Mouse (Mus musculus) myocyte (in vitro differentiated cells): ENCODE results near the gene Ephx1. TPM values are rescaled to one million over a fixed set of nuclear protein-coding genes. Genes with fewer than 3 reads are reported as not detected.
A peak's percentile ranks its signal among the peaks of the same experiment; 100 is the strongest.

Experiments used
- H3K27me3 ChIP-seq: one replicate; pipeline ENCODE4 v1.6.1; 2011; ENCODE audit not compliant: control insufficient read depth, insufficient read depth, insufficient read length
- H3K36me3 ChIP-seq: one replicate; pipeline ENCODE4 v1.6.1; 2011; ENCODE audit not compliant: control insufficient read depth, insufficient read depth
- H3K4me2 ChIP-seq: one replicate; pipeline ENCODE4 v1.6.1; 2011; ENCODE audit warnings: low read depth, control low read depth
- H3K4me3 ChIP-seq: one replicate; pipeline ENCODE4 v1.5.1; 2011; ENCODE audit warnings: mild to moderate bottlenecking, control low read depth, moderate library complexity
- H3K79me2 ChIP-seq: one replicate; pipeline ENCODE4 v1.6.1; 2011; ENCODE audit not compliant: control insufficient read depth, insufficient read depth
- H3ac ChIP-seq: one replicate; pipeline ENCODE4 v1.6.1; 2011; ENCODE audit not compliant: control insufficient read depth, insufficient read length
- CEBPB ChIP-seq: IDR thresholded peaks from 2 replicates; pipeline ENCODE4 v1.6.1; 2011; ENCODE audit warnings: mild to moderate bottlenecking, moderate library complexity; ENCODE audit not compliant: poor library complexity, insufficient read depth, severe bottlenecking
- E2F4 ChIP-seq: IDR thresholded peaks from one replicate; pipeline ENCODE4 v1.6.1; 2011; ENCODE audit warnings: mild to moderate bottlenecking, control low read depth, moderate library complexity; ENCODE audit not compliant: insufficient read depth
- MAX ChIP-seq: IDR thresholded peaks from one replicate; pipeline ENCODE4 v1.6.1; 2011; ENCODE audit warnings: low read depth, mild to moderate bottlenecking, control low read depth
- MYOD1 ChIP-seq, 3 experiments: IDR thresholded peaks; one replicate each; pipeline ENCODE4 v1.6.1; 2011; ENCODE audit warnings: control low read depth in 2 of 3, low read depth in 2 of 3, mild to moderate bottlenecking in 2 of 3, moderate library complexity in 1 of 3; ENCODE audit not compliant: insufficient read length in 2 of 3, control insufficient read depth in 1 of 3
- MYOG ChIP-seq, 3 experiments: IDR thresholded peaks; one replicate each; pipeline ENCODE4 v1.6.1; 2011; ENCODE audit warnings: control low read depth in 2 of 3, low read depth in 2 of 3, mild to moderate bottlenecking in 2 of 3; ENCODE audit not compliant: insufficient read length in 2 of 3, control insufficient read depth in 1 of 3, insufficient read depth in 1 of 3
- POLR2A ChIP-seq: IDR thresholded peaks from one replicate; pipeline ENCODE4 v1.6.1; 2011; ENCODE audit warnings: low read depth, mild to moderate bottlenecking, control low read depth, moderate library complexity; ENCODE audit not compliant: insufficient read length
- POLR2AphosphoS2 ChIP-seq: IDR thresholded peaks from one replicate; pipeline ENCODE4 v1.6.1; 2011; ENCODE audit warnings: low read depth, control low read depth; ENCODE audit not compliant: insufficient read length
- REST ChIP-seq: IDR thresholded peaks from one replicate; pipeline ENCODE4 v1.6.1; 2011; ENCODE audit warnings: mild to moderate bottlenecking, control low read depth, moderate library complexity; ENCODE audit not compliant: insufficient read depth, insufficient read length
- SRF ChIP-seq: IDR thresholded peaks from one replicate; pipeline ENCODE4 v1.6.1; 2011; ENCODE audit warnings: low read depth; ENCODE audit not compliant: control insufficient read depth, insufficient read length
- TCF12 ChIP-seq: IDR thresholded peaks from one replicate; pipeline ENCODE4 v1.6.1; 2011; ENCODE audit warnings: mild to moderate bottlenecking, control low read depth; ENCODE audit not compliant: poor library complexity, insufficient read depth, severe bottlenecking
- TCF3 ChIP-seq: IDR thresholded peaks from one replicate; pipeline ENCODE4 v1.6.1; 2011; ENCODE audit warnings: low read depth, control low read depth; ENCODE audit not compliant: insufficient read length
- USF1 ChIP-seq: IDR thresholded peaks from one replicate; pipeline ENCODE4 v1.6.1; 2011; ENCODE audit warnings: low read depth, mild to moderate bottlenecking, control low read depth, moderate library complexity
- polyA plus RNA-seq: library from polyadenylated mRNA; unstranded; fragments of >200 nt; fragmentation: generic; extraction: Trizol; gene quantifications from one replicate; pipeline ENCODE4 v1.2.1, GENCODE M21; 2012; ENCODE audit warnings: missing spikeins

Ephx1 gene
- polyA plus RNA-seq, 1 experiment = 116 TPM

DNA sequence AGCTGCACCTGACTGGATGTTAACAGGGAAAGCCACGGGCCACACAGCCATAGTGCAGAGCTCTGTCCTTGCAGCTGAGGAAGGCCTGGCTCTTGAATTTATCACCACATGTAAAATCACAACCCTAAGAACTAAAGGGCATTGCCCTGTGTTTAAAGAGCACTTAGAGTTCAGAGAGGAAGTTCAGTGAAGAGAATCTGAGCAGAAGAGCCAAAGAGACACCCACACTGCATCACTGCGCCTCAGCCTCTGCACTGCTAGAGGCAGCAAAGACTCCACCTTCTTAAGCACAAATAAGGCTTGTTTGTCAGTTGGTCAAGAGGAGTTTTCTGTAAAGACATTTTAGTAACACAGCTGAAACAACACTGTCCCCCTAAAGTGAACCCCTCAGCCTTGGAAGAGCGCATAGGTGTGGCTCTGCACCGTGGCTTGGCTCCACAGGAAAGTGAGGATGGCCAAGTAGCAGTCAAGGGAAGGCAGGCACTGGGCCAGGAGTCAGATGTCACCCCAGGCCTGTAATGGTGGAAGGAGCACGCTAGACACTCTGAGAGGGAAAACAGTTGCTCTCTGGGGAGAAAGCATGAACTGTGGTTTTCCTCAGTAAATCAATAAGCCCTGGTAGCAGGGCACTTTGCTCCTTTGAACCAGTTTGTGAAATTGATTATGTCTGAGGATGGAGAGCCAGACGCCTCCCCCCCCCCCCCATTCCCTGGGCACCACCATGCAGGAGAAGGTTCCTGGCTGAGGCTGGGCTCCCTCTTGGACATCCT is 5.8 kb downstream of the Ephx1 start:
- Histone ChIP-seq H3K79me2 (no peaks in the 10 kb centered on the region), H3ac (no peak overlapping the region), H3K4me2 (peak overlapping the region; percentile 96), H3K27me3 (no peaks in the 10 kb centered on the region), H3K4me3 (peak overlapping the region; percentile 38), H3K36me3 (no peaks in the 10 kb centered on the region)
- TF ChIP-seq POLR2AphosphoS2 (peak; percentile 7), POLR2A (no peak)

DNA sequence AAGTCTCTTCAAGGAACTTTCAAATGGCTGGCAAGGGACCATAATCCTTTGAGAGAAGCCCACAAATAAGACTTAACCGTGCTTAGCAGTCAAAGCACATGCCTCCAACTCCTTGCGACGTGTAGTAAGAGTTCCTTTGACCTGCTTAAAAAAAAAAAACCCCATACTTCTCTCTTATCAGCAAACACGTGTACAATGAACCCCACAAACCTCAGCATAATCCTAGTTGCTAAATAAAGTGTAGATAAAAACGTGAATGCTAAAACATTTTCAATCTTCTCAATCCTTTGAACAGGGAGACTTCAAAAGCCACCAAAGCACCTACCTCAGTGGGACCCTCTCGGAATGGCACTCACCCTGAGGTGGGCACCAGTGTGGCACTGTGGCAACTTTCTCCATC is 7.3 kb downstream of the Ephx1 start:
- Histone ChIP-seq H3K36me3 (no peaks in the 10 kb centered on the region), H3K27me3 (no peaks in the 10 kb centered on the region), H3ac (no peak overlapping the region), H3K4me3 (no peak overlapping the region), H3K79me2 (no peaks in the 10 kb centered on the region), H3K4me2 (no peak overlapping the region)
- TF ChIP-seq TCF12 = no peak
- TF ChIP-seq POLR2AphosphoS2 = no peak
- no peak for TF ChIP-seq POLR2A

GRCm38 (mm10) chr1:181012416-181012815 is 8.3 kb downstream of the Ephx1 start:
- no peak for TF ChIP-seq POLR2AphosphoS2
- TF ChIP-seq MYOG (IDR thresholded peaks at IDR 0.05; ENCODE audit: control insufficient read depth in 1 of 3, insufficient read depth in 1 of 3, insufficient read length in 2 of 3, low read depth in 2 of 3) = no peak
- no peak for TF ChIP-seq TCF3

DNA sequence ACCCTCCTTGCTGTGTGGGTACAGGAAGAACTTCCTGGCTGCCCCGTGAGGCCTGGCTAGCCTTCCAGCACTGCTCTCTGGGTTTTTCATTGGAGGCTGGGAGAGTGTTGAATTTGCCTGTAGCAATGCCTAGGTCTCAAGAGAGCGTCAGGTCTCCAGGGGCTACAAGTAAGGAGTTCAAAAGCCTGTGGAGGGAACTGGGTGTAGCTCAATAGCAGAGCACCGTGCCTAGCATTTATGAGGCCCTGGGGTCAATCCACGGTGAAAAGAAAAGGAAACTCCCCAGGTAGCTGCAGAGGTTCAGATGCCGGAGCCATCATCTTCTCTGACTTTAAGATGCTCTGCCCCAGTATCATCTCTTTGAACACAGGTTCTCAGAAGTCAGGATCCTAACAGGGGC is 9.1 kb downstream of the Ephx1 start:
- H3K79me2 ChIP-seq = no peaks in the 10 kb centered on the region
- H3K4me3 ChIP-seq = no peak overlapping the region
- no peaks in the 10 kb centered on the region for H3K27me3 ChIP-seq
- TF ChIP-seq MYOD1 (IDR thresholded peaks at IDR 0.05; ENCODE audit: control insufficient read depth in 1 of 3, insufficient read length in 2 of 3, low read depth in 2 of 3) (no peak), USF1 (no peak), TCF3 (no peak), TCF12 (no peak), MYOG (IDR thresholded peaks at IDR 0.05; ENCODE audit: control insufficient read depth in 1 of 3, insufficient read depth in 1 of 3, insufficient read length in 2 of 3, low read depth in 2 of 3) (no peak), E2F4 (no peak), REST (no peak), MAX (no peak), POLR2AphosphoS2 (no peak), POLR2A (no peak), CEBPB (no peak), SRF (no peak)
- no peak overlapping the region for H3ac ChIP-seq
- H3K36me3 ChIP-seq = no peaks in the 10 kb centered on the region
- no peak overlapping the region for H3K4me2 ChIP-seq

More at GRCm38 (mm10) chr1:181012416-181012815, 8.3 kb downstream of the Ephx1 start:
- H3ac ChIP-seq = no peak overlapping the region
- no peak overlapping the region for H3K4me3 ChIP-seq
- no peaks in the 10 kb centered on the region for H3K79me2 ChIP-seq
- H3K4me2 ChIP-seq = no peak overlapping the region
- H3K27me3 ChIP-seq = no peaks in the 10 kb centered on the region
- no peaks in the 10 kb centered on the region for H3K36me3 ChIP-seq

GRCm38 (mm10) chr1:181010171-181010932 is 10.4 kb downstream of the Ephx1 start:
- H3K36me3 ChIP-seq = no peaks in the 10 kb centered on the region
- no peaks in the 10 kb centered on the region for H3K27me3 ChIP-seq
- peak overlapping the region; percentile 38 for H3K4me2 ChIP-seq
- TF ChIP-seq MAX (no peak), POLR2AphosphoS2 (no peak), TCF12 (no peak), E2F4 (no peak), MYOD1 (IDR thresholded peaks at IDR 0.05; ENCODE audit: control insufficient read depth in 1 of 3, insufficient read length in 2 of 3, low read depth in 2 of 3) (no peak), SRF (no peak), REST (no peak), MYOG (IDR thresholded peaks at IDR 0.05; ENCODE audit: control insufficient read depth in 1 of 3, insufficient read depth in 1 of 3, insufficient read length in 2 of 3, low read depth in 2 of 3) (no peak), USF1 (no peak), TCF3 (no peak), POLR2A (no peak)
- H3ac ChIP-seq = no peak overlapping the region
- H3K4me3 ChIP-seq = no peak overlapping the region
- no peaks in the 10 kb centered on the region for H3K79me2 ChIP-seq
